Mouse (Mus musculus) heart, adult 2 months (tissue): Measurements from ENCODE around the gene Mrpl23.

Experiments used
- CTCF ChIP-seq: fragments of 200-600 bp; IDR thresholded peaks from 2 replicates; pipeline ENCODE4 v1.8.1; 2022; ENCODE audit warnings: antibody characterized with exemption, mild to moderate bottlenecking, moderate library complexity
- EP300 ChIP-seq: fragments of 200-500 bp; IDR thresholded peaks from 2 replicates; pipeline ENCODE4 v1.6.1; 2011; ENCODE audit warnings: low read depth, low read length, control low read depth; ENCODE audit not compliant: insufficient read depth
- POLR2A ChIP-seq: fragments of 200-500 bp; IDR thresholded peaks from 2 replicates; pipeline ENCODE4 v1.6.1; 2011; ENCODE audit warnings: mild to moderate bottlenecking, low read depth, low read length, control low read depth; ENCODE audit not compliant: insufficient read depth

DNA sequence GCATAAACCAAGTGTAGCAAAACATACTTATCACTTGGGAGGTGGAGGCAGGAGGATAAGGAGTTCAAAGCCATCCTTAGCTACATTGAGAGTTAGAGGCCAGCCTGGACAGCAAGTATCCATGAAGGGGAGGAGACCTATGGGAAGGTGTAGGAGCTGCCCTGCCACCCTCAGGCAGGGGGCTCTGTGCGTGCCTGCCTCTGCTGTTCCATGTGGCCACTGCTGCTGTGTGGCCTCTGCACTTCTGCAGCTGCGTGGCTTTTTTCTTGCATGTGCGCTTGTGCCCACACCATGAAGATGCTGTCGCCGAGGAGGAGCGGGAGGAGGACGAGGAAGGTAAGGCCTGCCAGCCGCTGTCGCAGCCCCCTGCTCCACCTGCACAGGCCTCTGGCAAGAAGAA, 25.0 kb upstream of the Mrpl23 start:
- no peak for TF ChIP-seq POLR2A
- TF ChIP-seq CTCF, result no peak
- no peak for TF ChIP-seq EP300
